Mouse (Mus musculus): ENCODE data around the gene Rab11fip5.

Rab11fip5 gene

DNA sequence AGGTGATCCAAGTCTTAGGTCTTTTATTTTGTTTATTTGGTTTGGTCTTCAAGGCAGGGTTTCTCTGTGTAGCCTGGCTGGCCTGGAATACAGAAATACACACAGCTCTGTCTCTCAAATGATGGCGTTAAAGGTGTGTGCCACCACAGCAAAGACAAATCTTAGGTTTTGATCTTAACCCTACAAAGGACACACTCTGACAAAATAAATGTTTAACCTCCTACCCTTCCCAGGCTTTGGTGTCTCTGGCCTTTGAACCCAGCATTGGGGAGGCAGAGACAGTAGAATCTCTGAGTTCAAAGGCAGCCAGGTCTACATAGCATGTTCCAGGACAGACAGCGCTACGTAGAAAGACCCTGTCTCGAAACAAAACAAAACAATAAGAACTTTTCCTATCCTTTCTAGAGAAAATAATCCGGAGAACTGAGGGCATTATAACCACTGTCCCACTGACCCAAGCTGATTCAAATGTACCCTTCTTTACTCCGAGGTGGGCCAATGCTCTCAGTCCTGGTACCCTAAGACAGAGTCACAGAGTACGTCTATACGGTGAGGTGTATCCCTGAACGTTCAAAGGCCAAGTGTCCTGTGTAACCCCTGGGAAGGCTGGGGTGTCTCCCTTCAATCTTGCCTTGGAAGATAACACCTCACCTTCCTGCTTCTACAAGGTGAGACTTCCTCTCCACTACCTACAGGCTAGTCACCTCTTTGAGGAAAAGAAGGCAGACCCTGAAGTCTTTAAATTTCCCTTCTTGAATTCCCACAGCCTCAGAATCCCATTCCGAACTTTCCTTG lies 1.2 kb downstream of the Rab11fip5 start:
- no peak for DNase-seq (ENCODE audit: low spot score)

DNA sequence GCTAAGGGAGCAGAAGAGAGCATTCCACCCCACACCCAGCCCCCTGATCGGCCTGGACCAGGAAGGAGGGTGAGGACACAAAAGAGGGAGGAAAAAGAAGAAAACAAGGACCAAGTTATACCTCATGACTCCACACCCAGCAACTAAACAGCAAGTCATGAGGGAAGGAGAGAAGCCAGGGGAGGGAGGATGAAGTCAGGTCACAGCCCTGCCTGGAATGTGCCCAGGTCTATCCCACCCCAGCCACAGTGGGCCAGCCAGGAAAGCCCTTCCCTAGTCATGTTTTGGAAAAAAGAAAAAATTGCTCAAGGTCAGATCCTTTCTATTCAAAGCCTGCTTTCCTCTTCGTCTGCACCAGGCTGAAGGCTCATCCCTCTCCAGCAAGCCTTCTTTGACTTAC lies 1.9 kb downstream of the Rab11fip5 start:
- DNase-seq (ENCODE audit: low spot score) = no peak

DNA sequence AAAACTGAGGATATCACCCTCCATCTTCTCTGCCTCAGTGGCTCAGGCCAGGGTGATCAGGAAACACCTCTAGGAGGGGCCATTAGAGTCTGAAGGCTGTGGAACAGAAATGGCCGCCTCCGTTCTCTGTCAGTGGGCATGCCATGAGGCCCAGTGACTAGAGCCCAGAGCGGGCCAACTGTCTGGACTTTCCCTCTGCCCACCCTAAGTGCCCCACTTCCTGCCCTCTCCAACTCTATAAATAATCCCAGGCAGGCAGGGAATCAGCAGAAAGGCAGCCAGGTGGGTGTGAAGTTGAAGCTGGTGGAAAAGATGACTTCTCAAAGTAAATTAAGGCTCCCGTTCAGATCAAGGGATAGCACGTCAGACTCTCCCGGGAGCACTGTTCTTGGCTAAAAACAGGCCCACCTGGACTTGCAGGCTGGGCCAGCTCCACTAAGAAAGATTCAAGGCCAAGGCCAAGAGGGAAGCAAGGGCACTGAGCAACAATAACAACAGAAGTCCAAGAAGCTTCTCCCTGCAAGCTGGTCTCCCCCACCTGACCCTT lies 2.5 kb downstream of the Rab11fip5 start:
- DNase-seq (ENCODE audit: low spot score) = no peak

DNA sequence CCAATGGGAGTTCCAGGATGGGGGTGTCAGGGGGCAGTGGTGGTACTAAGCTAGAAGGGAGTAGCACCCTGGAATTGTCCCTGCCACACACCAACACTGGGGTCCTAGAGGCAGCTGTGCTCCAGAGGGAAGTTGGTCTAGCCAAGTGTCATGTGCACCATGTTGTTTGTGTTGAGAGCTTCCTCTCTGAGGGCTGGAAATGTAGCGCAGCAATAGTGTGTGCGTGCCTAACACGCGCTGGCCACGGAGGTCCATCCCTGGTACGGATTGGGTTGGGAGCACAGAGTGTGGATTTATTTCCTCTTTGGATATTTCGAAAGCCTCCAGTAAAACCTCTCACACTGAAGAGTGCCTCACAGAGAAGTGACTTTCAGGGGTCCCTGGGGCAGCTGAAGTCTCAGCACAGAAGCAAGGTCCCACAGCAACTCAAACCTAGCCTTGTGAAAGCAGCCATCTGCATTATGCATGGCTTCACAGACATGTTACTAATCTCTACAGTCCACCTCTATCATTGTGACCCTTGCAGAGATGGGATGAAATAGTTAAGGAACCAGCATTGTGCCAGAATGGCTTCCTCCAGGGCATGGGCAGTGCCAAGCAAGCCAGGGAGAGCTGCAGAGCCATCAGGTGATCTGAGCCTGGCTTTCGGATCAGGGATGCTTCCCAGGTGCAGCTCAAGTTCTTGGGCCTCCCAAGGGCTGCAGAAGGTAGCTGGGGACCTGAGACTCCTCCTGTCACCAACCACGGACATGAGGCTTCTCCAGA lies 3.6 kb downstream of the Rab11fip5 start:
- no peak for DNase-seq (ENCODE audit: low spot score)

DNA sequence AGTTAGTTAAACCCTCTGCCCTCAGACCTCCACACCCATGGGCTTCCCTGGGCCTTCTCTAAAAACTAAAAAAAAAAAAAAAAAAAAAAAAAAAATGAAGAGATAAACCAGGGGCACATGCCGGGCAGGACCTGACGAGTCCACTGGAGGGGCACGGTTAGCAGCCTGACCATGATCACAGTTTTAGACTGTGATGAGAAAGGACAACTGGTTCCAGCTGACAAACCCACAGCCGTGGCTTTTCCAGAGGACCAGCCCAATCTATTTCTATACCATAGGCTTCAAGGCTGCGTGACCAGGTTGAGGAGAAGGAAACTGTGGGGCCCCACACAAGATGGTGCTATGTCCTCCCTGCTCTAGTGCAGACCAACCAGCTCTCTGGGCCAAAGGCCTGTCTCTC lies 4.4 kb downstream of the Rab11fip5 start:
- DNase-seq (ENCODE audit: low spot score) = no peak

DNA sequence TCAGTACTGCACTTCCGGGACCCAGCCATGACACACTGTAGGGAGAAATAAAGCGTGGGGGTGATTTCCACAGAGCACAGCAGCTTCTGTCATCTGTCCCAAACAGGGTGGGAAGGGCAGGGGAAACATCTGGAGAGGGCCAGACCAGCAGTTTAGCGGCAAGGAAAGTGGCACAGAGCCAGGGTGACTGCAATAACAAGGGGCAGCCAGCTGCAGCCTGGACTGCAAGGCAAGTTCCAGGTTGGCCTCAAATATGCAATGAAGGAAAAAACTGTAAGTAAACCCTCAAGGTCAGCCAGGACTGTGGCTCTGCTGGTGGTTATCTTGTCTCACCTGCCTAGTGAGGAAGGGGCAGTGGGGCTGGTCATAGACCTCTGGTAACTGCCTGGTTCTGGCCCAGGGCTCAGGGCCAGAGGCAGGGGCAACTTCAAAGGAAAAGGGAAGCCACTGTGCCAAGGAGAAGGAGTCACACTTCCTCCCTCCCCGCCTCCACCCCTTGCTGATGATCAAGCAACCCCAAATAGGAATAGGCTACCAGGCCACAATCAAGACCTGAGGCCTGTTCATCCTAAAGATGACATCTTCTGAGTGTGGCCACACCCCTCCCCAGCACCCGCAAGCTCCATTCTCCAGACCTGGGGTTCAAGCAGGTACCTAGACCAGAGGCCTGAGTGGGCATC lies 5.1 kb downstream of the Rab11fip5 start:
- DNase-seq (ENCODE audit: low spot score) = peak; percentile 64

DNA sequence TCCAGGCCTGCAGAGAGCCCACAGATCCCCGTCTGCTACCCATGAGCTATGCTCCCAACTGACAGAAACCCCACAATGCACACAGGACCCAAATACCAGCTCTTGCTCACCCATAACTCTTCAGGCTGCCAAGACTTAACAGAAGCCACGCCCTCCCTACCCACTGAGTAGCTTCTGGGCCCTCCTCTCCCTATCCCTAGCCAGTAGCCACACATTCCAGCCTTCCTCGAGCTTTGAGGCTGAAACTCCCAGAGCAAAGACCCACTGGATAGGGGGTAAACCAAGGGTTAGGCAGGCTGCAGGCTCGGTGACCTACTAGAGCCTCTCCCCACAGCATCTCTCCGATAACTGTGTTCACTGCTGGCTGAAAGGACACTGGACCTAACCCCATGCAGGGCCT lies 5.7 kb downstream of the Rab11fip5 start:
- no peak for DNase-seq (ENCODE audit: low spot score)

DNA sequence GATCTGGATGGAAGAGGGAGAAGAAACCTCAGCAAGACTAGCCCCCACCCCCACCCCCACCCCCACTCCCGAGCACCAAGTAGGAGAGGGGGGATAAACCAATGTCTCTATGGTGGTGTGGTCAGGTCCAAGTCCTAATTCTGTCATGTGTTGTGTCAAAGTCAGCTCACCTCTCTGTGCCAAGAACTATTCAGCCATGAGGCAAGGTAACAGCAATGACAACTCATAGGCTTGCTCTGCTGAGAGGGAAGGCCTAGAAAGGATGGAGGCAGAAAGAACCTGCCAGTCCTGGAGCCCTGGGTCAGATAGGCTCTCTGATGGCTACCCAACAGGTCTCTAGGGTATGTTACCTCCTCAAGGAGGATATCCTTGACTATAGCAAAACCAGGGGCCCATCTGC lies 6.3 kb downstream of the Rab11fip5 start:
- DNase-seq (ENCODE audit: low spot score) = no peak

DNA sequence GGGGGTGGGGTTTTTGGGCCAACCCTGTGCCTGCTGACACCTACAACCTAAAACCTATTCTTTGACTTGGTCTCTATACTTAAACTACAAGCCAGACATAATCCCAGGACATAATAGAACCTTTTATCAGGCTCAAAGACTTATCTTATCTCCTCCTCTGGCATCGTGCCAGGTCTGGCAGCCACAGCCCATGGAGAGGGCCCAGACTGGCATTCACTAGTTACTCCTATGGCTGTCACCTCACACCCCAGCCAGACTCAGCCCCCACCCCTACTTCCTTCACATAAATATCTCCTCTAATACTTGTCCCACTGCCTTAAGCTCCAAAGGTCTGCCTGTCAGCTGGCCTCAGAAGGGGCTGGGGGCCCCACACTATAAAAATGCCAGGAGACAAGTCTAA lies 8.0 kb downstream of the Rab11fip5 start:
- no peak for DNase-seq (ENCODE audit: low spot score)

DNA sequence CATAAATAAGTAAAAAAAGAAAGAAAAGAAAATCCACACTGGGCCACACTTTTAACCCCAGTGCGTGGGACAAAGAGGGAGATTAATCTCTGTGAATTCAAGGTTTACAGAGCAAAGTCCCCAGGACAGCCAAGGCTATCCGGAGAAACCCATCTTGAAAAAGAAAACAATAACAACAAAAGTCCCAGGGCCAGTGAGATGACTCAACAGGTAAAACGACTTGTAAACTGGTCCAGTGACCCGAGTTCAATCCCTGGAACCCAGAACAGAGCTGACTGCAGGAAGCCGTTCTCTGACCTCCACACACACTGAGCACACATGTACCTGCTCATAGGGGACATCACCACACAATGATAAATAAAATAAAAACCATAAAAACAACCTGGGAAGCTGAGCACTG lies 10.0 kb downstream of the Rab11fip5 start:
- no peak for DNase-seq (ENCODE audit: low spot score)

DNA sequence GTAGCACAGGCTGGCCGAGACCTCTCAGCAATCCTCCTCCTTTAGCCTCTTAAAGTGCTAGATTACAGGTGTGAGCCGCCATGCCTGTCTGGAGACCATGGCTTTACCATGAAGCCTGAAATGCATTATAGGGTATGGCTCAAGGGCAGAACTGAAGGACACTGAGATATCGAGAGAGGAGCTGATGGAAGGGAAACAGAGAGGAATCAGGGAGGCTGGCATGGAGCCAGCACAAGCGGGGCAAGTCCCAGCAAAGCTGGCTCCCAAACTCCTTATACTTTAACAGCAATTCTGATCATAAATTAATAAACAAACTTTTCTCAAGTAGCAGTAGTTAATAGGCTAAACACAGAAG lies 10.6 kb downstream of the Rab11fip5 start:
- no peak for DNase-seq (ENCODE audit: low spot score)

DNA sequence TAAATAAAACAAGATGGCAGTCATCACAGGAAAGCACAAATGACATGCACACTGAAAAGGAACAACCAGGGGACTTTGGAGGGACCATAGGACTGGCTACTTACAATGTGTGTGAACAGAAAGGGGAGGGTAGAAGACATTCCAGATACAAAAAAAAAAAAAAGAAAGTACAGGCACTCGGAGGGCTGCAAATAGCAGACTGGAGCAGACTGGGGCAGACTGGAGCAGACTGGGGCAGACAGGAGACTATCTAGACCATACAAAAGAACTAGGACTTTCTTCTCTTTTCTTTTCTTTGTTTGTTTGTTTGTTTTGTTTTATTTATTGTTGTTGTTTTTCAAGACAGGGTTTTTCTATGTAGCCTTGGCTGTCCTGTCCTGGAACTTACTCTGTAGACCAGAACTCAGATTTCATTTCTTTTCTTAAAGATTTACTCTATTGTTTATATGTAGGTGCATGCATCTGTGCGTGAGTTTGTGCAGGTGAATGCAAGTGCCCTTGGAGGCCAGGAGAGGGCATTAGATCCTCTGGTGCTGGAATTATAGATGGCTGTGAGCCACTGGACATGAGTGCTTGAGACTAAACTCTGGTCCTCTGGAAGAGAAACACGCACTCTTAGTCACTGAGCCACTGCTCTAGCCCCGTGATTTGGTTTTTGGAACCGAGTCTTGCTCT lies 11.1 kb downstream of the Rab11fip5 start:
- no peak for DNase-seq (ENCODE audit: low spot score)

DNA sequence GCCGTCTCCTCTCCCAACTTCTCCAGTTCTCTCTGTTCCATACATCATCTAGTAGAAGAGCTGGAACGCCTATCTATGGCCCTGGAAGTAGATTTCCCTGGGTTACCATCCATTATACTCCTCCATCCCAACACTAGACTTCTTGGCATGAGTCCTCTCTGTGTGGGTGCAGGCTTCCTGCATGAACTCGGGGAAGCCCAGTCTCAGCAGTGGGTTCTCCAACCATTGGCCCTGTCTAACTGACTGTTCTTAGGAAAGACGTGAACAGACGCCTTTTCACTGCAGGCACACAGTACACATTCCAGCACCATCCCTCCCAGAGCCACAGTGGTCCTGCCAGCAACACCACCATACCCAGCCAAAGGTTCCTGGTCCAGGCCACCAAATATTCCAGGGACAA lies 11.8 kb downstream of the Rab11fip5 start:
- no peak for DNase-seq (ENCODE audit: low spot score)

DNA sequence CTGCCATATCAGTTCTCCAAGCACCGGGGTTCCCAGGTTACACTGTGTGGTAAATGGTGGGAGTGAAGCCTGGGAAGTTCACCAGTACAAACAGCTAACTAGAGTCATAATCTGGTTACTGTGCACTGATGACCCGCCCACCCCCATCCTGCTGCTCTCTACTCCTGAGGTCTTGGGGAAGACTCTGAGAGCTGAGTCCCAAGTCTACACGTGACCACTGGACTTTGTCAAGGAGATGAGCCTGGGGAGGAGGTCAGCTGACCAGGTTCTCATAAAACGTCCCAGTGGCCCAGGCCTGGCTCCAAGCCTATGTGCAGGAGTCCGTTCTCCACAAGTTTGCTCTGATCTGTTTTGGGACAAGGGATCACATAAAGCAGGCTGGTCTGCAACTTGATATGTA lies 14.1 kb downstream of the Rab11fip5 start:
- no peak for DNase-seq (ENCODE audit: low spot score)

DNA sequence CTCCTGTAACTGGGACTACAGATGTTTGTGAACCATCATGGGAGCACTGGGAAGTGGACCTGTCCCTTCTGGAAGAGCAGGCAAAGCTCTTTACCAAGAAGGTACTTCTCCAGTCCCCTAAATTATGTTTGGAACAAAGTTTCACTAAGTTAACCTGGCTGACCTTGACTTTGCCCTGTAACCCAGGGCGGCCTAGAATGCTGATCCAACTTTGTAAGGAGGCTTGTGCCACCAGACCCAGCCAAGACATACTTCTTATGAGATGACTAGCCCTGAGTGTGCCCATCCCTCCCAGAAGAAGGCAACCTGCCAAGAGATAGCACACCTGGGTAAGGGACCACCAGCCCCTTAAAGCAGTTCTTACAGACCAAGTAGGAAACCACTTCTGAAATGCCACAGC lies 15.6 kb downstream of the Rab11fip5 start:
- no peak for DNase-seq (ENCODE audit: low spot score)

DNA sequence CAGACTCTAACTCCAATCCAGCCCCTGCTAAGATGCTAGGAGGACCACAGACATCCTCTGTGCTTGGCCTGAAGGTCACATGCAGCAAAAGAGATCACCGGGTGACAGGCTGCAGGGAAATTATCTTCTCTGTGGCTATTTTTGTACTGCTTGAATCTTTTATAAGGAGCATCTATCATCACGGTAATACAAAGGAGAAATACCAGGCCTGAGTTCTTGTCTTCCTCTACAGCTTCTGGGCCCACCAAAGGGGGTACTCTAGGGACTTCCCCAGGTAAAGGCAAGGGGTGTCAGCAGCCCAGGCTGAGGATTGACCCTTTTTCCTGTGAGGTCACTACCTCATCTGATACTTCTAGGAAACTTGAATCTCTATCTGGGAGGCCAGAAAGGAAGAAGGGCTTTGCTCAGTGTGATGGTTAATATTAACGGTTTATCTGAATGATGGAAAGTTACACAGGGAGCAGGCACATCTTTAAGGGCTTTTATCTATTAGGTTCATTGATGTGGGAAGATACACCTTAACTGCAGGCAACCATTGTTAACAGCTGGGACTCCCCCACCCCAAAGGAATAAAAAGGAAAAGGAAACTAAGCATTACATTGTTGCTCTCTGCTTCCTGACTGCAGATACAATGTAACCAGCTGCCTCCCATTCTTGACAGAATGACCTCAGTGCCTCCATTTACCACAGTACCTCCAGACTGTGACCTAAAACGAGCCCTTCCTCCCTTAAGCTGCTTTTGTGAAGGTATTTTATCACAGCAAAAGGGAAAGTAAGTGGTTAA lies 17.6 kb downstream of the Rab11fip5 start:
- DNase-seq (ENCODE audit: low spot score) = no peak

DNA sequence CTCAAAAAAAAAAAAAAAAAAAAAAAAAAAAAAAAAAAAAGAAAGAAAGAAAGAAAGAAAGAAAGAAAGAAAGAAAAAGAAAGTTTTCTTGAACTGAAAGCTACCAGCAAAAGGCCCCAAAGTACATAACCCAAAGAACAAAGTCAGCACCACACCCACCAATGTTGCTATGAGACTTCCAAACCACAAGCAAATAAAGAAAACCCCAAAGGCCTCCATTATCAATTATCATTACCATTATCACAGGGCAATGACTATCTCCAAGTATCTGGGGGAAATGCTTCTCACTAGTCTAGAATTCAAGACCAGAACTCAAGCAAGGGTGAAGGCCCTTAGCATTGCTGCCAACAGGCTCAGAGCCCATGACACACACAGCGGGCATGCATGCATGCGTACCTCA lies 18.7 kb downstream of the Rab11fip5 start:
- no peak for DNase-seq (ENCODE audit: low spot score)

DNA sequence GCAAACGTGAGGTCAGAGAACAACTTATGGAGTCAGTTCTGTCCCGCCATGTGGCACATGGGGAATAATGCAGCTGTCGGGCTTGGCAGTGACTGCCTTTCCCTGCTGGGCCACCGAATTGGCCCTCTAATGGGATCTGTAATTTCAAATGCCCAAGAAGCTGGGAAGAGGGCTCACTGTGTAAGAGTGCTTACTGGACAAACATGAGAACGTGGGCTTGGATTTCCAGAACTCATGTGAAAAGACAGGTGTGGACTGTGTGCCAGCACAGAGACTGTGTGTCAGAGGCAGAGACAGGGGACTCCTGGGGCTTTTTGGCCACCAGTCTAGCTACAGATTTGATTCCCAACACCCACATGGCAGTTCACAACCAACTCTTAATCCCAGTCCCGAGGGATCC lies 19.7 kb downstream of the Rab11fip5 start:
- no peak for DNase-seq (ENCODE audit: low spot score)

DNA sequence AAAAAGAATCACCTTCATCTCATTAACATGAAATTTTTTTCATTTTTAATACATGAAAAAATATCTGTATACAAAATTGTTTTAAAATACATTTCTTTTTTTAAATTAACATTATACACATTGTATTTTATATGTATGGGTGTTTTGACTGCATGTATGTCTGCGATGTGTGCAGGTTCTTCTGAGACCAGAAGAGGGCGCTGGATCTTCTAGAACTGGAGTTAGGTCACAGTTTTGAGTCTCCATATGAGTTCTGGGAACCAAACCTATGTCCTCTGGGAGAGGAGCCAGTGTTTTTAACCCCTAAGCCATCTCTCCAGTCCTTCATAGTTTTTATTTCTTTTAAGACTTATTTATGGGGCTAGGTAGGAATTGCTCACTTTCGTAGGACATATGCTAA lies 20.7 kb downstream of the Rab11fip5 start:
- no peak for DNase-seq (ENCODE audit: low spot score)

DNA sequence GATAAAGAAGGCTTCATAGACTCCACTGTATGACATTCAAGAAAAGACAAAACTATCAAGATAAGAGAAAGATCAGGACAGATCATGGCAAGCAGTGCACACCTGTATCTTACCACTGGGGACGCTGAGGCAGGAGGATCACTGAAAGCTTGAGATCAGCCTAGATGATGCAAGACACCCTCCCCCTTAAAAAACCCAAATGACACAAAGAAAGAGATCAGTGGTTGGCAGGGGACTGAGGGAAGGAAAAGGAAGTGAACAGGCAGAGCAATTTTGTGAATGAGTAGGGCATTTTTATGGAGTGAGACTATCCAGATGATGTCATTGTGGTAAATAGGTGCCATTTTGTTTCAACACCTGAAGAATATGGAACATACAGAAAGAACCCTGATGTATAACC lies 24.3 kb downstream of the Rab11fip5 start:
- no peak for DNase-seq (ENCODE audit: low spot score)

DNA sequence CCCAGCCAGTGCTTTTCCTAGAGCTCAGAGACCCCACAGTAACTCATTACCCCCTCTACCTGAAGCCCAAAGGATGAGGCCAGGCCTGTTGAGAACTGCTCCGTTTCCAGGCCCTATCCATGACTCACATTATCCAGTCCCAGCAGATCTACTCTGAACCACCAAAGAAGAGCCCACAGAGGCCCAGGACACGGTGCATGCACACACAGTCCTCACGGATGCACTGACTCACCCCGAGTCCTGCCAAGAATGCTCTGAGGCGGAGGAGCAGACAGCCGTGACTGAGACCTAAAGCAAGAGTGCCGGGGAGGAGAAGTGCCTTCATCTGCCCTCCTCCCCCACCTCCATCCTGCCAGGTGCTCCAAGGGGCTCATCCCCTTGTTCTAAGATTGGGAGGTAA lies 25.2 kb downstream of the Rab11fip5 start:
- DNase-seq (ENCODE audit: low spot score) = no peak

DNA sequence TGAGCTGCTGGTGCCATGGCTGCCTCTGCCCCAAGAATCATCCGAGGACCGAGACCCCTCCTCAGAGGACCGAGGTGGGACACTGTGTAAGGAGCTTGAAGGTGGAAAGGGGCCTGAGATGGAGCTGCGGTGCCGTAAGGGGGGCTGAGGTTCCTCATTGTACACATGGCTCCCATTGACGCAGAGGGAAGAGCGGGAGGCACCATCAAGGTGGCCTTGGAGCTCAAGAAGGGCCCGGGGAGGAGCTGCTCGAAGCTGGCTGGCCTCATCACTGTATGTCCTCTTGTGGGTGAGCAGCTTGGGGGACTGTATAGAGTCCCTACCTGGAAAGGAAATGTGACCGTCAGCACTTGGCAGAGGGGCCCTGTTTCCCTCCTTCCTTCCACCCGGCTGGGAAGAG lies 26.3 kb downstream of the Rab11fip5 start:
- DNase-seq (ENCODE audit: low spot score) = no peak
